Mouse (Mus musculus): ENCODE results near the gene Hic2. TPM values are rescaled to one million over a fixed set of nuclear protein-coding genes. Genes with fewer than 3 reads are reported as not detected.

Hic2 gene
- polyA plus RNA-seq, 1 experiment from 2014 or later = 8.3 TPM

- Histone ChIP-seq H3K9me3 (ENCODE audit: control insufficient read depth, low read length) (no peaks in the 10 kb centered on the region), H3K27me3 (replicated peaks; ENCODE audit: control insufficient read depth, insufficient read depth, low read length) (no peaks in the 10 kb centered on the region), H3K4me1 (replicated peaks; ENCODE audit: control insufficient read depth, insufficient read depth, low read length) (no peaks in the 10 kb centered on the region), H3K9ac (ENCODE audit: low read depth, low read length) (no peak overlapping the region), H3K4me2 (no peak overlapping the region), H3K27ac (ENCODE audit: low read depth, low read length) (no peak overlapping the region), H3K36me3 (ENCODE audit: control insufficient read depth, insufficient read depth, low read length) (peaks cover 34% of the 10 kb centered on the region), H3K4me3 (ENCODE audit: low read depth, low read length) (no peak overlapping the region)
- ATAC-seq (replicated peaks; ENCODE audit: low FRiP score) (no peak), DNase-seq (ENCODE audit: low spot score) (no peak)
- WGBS = 87% methylated on average over 5 of the region's 5 CpGs
Measured at GRCm38 (mm10) chr16:17303521-17304245, 70.3 kb downstream of the Hic2 start.

- no peak overlapping the region for H3K4me2 ChIP-seq
- ATAC-seq (replicated peaks; ENCODE audit: low FRiP score) = no peak
- DNase-seq (ENCODE audit: low spot score) = no peak
- H3K36me3 ChIP-seq (ENCODE audit: control insufficient read depth, insufficient read depth, low read length) = peaks cover 22% of the 10 kb centered on the region; the same call in 1 of the 2 replicates
- H3K4me1 ChIP-seq (replicated peaks; ENCODE audit: control insufficient read depth, insufficient read depth, low read length) = no peaks in the 10 kb centered on the region
- no peak overlapping the region for H3K9ac ChIP-seq (ENCODE audit: low read depth, low read length)
- no peak overlapping the region for H3K4me3 ChIP-seq (ENCODE audit: low read depth, low read length)
- H3K27me3 ChIP-seq (replicated peaks; ENCODE audit: control insufficient read depth, insufficient read depth, low read length) = no peaks in the 10 kb centered on the region
- no peaks in the 10 kb centered on the region for H3K9me3 ChIP-seq (ENCODE audit: control insufficient read depth, low read length)
- no peak overlapping the region for H3K27ac ChIP-seq (ENCODE audit: low read depth, low read length)
- 92% methylated on average over 5 of the region's 5 CpGs for WGBS
Measured at GRCm38 (mm10) chr16:17307461-17307860, 74.1 kb downstream of the Hic2 start.

GRCm38 (mm10) chr16:17309036-17309435, 75.7 kb downstream of the Hic2 start:
- Histone ChIP-seq H3K9me3 (ENCODE audit: control insufficient read depth, low read length) (no peaks in the 10 kb centered on the region), H3K4me2 (no peak overlapping the region), H3K4me1 (replicated peaks; ENCODE audit: control insufficient read depth, insufficient read depth, low read length) (no peaks in the 10 kb centered on the region), H3K9ac (ENCODE audit: low read depth, low read length) (no peak overlapping the region), H3K27ac (ENCODE audit: low read depth, low read length) (no peak overlapping the region), H3K4me3 (ENCODE audit: low read depth, low read length) (no peak overlapping the region), H3K36me3 (ENCODE audit: control insufficient read depth, insufficient read depth, low read length) (peaks cover 20% of the 10 kb centered on the region; the same call in 1 of the 2 replicates), H3K27me3 (replicated peaks; ENCODE audit: control insufficient read depth, insufficient read depth, low read length) (no peaks in the 10 kb centered on the region)
- WGBS = 92% methylated on average over 10 of the region's 10 CpGs
- DNase-seq (ENCODE audit: low spot score) (no peak), ATAC-seq (replicated peaks; ENCODE audit: low FRiP score) (no peak)

- Histone ChIP-seq H3K4me1 (replicated peaks; ENCODE audit: control insufficient read depth, insufficient read depth, low read length) (no peaks in the 10 kb centered on the region), H3K36me3 (ENCODE audit: control insufficient read depth, insufficient read depth, low read length) (peaks cover 13% of the 10 kb centered on the region; the same call in 1 of the 2 replicates), H3K4me2 (no peak overlapping the region), H3K9ac (ENCODE audit: low read depth, low read length) (no peak overlapping the region), H3K27me3 (replicated peaks; ENCODE audit: control insufficient read depth, insufficient read depth, low read length) (no peaks in the 10 kb centered on the region), H3K27ac (ENCODE audit: low read depth, low read length) (no peak overlapping the region), H3K4me3 (ENCODE audit: low read depth, low read length) (no peak overlapping the region), H3K9me3 (ENCODE audit: control insufficient read depth, low read length) (no peaks in the 10 kb centered on the region)
- DNase-seq (ENCODE audit: low spot score) = no peak
- no peak for ATAC-seq (replicated peaks; ENCODE audit: low FRiP score)
- 91% methylated on average over 5 of the region's 5 CpGs for WGBS
Measured at GRCm38 (mm10) chr16:17312531-17312930, 79.2 kb downstream of the Hic2 start.

Other genes starting within 250 kb of the Hic2 start
- 9.9 and 11.0 TPM in 2 replicates for gene Ypel1, start 163.9 kb upstream of the Hic2 start, polyA plus RNA-seq (2014; fragmentation: Nextera tagmentation; extraction: Ambion mirVana)
- 111 TPM in 2 replicates for gene Ppil2, start 122.3 kb upstream of the Hic2 start, polyA plus RNA-seq (2014; fragmentation: Nextera tagmentation; extraction: Ambion mirVana)
- 52.6 and 56.8 TPM in 2 replicates for gene 2610318N02Rik, start 108.4 kb upstream of the Hic2 start, polyA plus RNA-seq (2014; fragmentation: Nextera tagmentation; extraction: Ambion mirVana)
- gene Sdf2l1, start 101.2 kb upstream of the Hic2 start, polyA plus RNA-seq (2014; fragmentation: Nextera tagmentation; extraction: Ambion mirVana) = 96.3 and 108 TPM in 2 replicates
- 33.5 and 34.2 TPM in 2 replicates for gene Ydjc, start 89.0 kb upstream of the Hic2 start, polyA plus RNA-seq (2014; fragmentation: Nextera tagmentation; extraction: Ambion mirVana)
- gene Ccdc116, start 86.3 kb upstream of the Hic2 start, polyA plus RNA-seq (2014; fragmentation: Nextera tagmentation; extraction: Ambion mirVana) = 1.7 and 2.4 TPM in 2 replicates
- gene Ube2l3, start 30.9 kb upstream of the Hic2 start, polyA plus RNA-seq (2014; fragmentation: Nextera tagmentation; extraction: Ambion mirVana) = 369 and 377 TPM in 2 replicates
- 0.18 and 0.45 TPM in 2 replicates for gene Rimbp3, start 25.0 kb upstream of the Hic2 start, polyA plus RNA-seq (2014; fragmentation: Nextera tagmentation; extraction: Ambion mirVana)
- 5.0 and 7.7 TPM in 2 replicates for gene Tmem191c, start 42.5 kb downstream of the Hic2 start, polyA plus RNA-seq (2014; fragmentation: Nextera tagmentation; extraction: Ambion mirVana)
- gene Serpind1, start 97.8 kb downstream of the Hic2 start, polyA plus RNA-seq (2014; fragmentation: Nextera tagmentation; extraction: Ambion mirVana) = 110 and 128 TPM in 2 replicates
- gene Snap29, start 172.4 kb downstream of the Hic2 start, polyA plus RNA-seq (2014; fragmentation: Nextera tagmentation; extraction: Ambion mirVana) = 7.2 and 8.7 TPM in 2 replicates
- gene Pi4ka, start 172.7 kb downstream of the Hic2 start, polyA plus RNA-seq (2014; fragmentation: Nextera tagmentation; extraction: Ambion mirVana) = 29.7 and 30.4 TPM in 2 replicates
- gene Crkl, start 218.4 kb downstream of the Hic2 start, polyA plus RNA-seq (2014; fragmentation: Nextera tagmentation; extraction: Ambion mirVana) = 45.6 and 46.2 TPM in 2 replicates